Mouse (Mus musculus) neutrophil, adult 83 days (primary cell): ENCODE results near the gene Grik4. TPM values are rescaled to one million over a fixed set of nuclear protein-coding genes. Genes with fewer than 3 reads are reported as not detected.

Experiments
- total RNA-seq, 2 experiments: library from RNA; stranded (reverse); gene quantifications; one replicate each; pipeline ENCODE4 v1.2.4; 2023

The Grik4 gene
- not detected for total RNA-seq

GRCm38 (mm10) chr9:42943781-42944535, at the start of gene Grik4:
TSS of gene Grik4 (minus strand) at chr9:42944493.

DNA sequence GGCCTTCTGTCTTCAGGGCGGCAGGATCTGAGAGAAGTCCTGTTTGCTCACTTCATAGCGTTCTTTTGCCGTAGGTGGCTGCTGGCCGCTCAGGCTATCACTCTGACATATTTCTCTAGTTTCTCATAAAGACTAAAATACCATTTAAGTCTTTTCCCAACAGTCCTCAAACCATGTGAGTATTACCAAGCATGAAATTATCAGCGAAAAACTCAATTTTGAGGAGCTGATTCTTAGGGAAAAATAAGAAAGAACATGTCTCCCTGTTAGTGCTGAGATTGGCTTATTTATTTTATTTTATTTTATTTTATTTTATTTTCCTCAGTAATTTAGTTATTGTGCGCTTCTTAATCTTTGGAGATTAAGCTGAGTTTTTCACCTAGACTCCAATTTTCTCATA, 436.6 kb downstream of the Grik4 start, which contains the start of gene Tbcel:
Tbcel (minus strand) TSS at position 101 of the 400 bp plus-strand sequence.

Other genes starting within 250 kb of the Grik4 start
- gene Arhgef12, start 162.7 kb upstream of the Grik4 start, total RNA-seq, result 1 to 10 TPM; 3.6 to 4.4 TPM
- under 1 TPM in 1 of 2 experiments, not detected in 1; 0.13 TPM for gene Tmem136, start 172.1 kb upstream of the Grik4 start, total RNA-seq